Mouse (Mus musculus) ES-E14 (cell line): Measurements from ENCODE around the gene Drg1. TPM values are rescaled to one million over a fixed set of nuclear protein-coding genes. Genes with fewer than 3 reads are reported as not detected.

Experiments
- DNase-seq: peaks from one replicate; pipeline ENCODE4 v3.0.0-alpha.2; 2013; ENCODE audit warnings: low read depth, low spot score
- H3K27ac ChIP-seq: 2 replicates; pipeline ENCODE4 v1.5.1; 2012; ENCODE audit warnings: low read depth, mild to moderate bottlenecking, low read length, moderate library complexity, mixed read lengths; ENCODE audit not compliant: poor library complexity, insufficient read depth, severe bottlenecking
- H3K36me3 ChIP-seq: 2 replicates; pipeline ENCODE4 v1.6.1; 2012; ENCODE audit warnings: mild to moderate bottlenecking, low read length, moderate library complexity, mixed read lengths; ENCODE audit not compliant: control insufficient read depth, poor library complexity, insufficient read depth, severe bottlenecking
- H3K4me1 ChIP-seq, 2 experiments: fragments of 150-350 bp in 1 of 2; sonication (generic) in 1 of 2; 2 replicates each; pipeline ENCODE4 v1.6.1; 2012; ENCODE audit warnings: low read length in 2 of 2, mild to moderate bottlenecking in 1 of 2, mixed read lengths in 1 of 2; ENCODE audit not compliant: control insufficient read depth in 2 of 2, insufficient read depth in 2 of 2, poor library complexity in 1 of 2
- H3K4me3 ChIP-seq, 2 experiments: fragments of 150-350 bp in 1 of 2; sonication (generic) in 1 of 2; 2 replicates each; pipeline ENCODE4 v1.5.1; 2012; ENCODE audit warnings: low read length in 2 of 2, low read depth in 1 of 2, mild to moderate bottlenecking in 1 of 2, mixed read lengths in 1 of 2; ENCODE audit not compliant: insufficient read depth in 1 of 2, poor library complexity in 1 of 2, severe bottlenecking in 1 of 2
- H3K9ac ChIP-seq: 2 replicates; pipeline ENCODE4 v1.6.1; 2012; ENCODE audit warnings: low read depth, mild to moderate bottlenecking, low read length, mixed read lengths; ENCODE audit not compliant: poor library complexity, insufficient read depth, severe bottlenecking
- H3K9me3 ChIP-seq: fragments of 150-350 bp; sonication (generic); 2 replicates; pipeline ENCODE4 v1.6.1; 2012; ENCODE audit warnings: low read depth, mild to moderate bottlenecking, low read length; ENCODE audit not compliant: control insufficient read depth, insufficient read depth
- CHD2 ChIP-seq: IDR thresholded peaks from 2 replicates; pipeline ENCODE4 v1.6.1; 2014; ENCODE audit warnings: mild to moderate bottlenecking, low read depth, low read length, inconsistent platforms
- HCFC1 ChIP-seq: IDR thresholded peaks from 2 replicates; pipeline ENCODE4 v1.6.1; 2012; ENCODE audit warnings: low read length, inconsistent platforms, borderline replicate concordance; ENCODE audit not compliant: insufficient read depth
- MAFK ChIP-seq: IDR thresholded peaks from 2 replicates; pipeline ENCODE4 v1.6.1; 2014; ENCODE audit warnings: mild to moderate bottlenecking, low read depth, low read length, inconsistent platforms; ENCODE audit not compliant: insufficient read depth
- ZC3H11A ChIP-seq: IDR thresholded peaks from 2 replicates; pipeline ENCODE4 v1.6.1; 2012; ENCODE audit warnings: low read depth, mild to moderate bottlenecking, inconsistent platforms, low read length, borderline replicate concordance
- ZNF384 ChIP-seq: IDR thresholded peaks from 2 replicates; pipeline ENCODE4 v1.6.1; 2012; ENCODE audit warnings: low read depth, low read length, inconsistent platforms
- in situ Hi-C, 2 experiments: fragments of 600-800 bp; cut with MboI; formaldehyde crosslinking; loops; one replicate each; pipeline ENCODE4 v1.15.1; 2025; ENCODE audit warnings: low sequenced_read_pairs in 2 of 2, inconsistent platforms in 1 of 2; ENCODE audit not compliant: unreplicated experiment in 2 of 2
- total RNA-seq: library from RNA; depleted of rRNA; stranded (reverse); fragments of 300-350 nt; gene quantifications from 2 replicates; pipeline ENCODE4 v1.2.3, GENCODE M21; 2012

The Drg1 gene
- total RNA-seq, 1 experiment = 180 TPM

GRCm38 (mm10) chr11:3288521-3289301 lies 22.5 kb upstream of the Drg1 start, which contains the start of gene Patz1:
Gene Patz1, plus strand, starts transcription at chr11:3288874.
- in situ Hi-C loops = no loop called here
- TF ChIP-seq ZC3H11A (no peak), CHD2 (no peak), ZNF384 (no peak), HCFC1 (no peak), MAFK (no peak)

GRCm38 (mm10) chr11:3287921-3288320 lies 21.7 kb upstream of the Drg1 start:
- no peaks in the 10 kb centered on the region for H3K9me3 ChIP-seq
- no peak overlapping the region; the same call in 1 of the 2 replicates for H3K9ac ChIP-seq
- in situ Hi-C loops = no loop called here
- TF ChIP-seq ZC3H11A (no peak), ZNF384 (no peak), CHD2 (no peak), MAFK (no peak), HCFC1 (no peak)
- peaks cover 11% of the 10 kb centered on the region; the same call in 1 of the 2 replicates for H3K36me3 ChIP-seq
- peak overlapping the region in 1 of 2 experiments; percentile 99; a peak in 2 of 4 replicates for H3K4me3 ChIP-seq
- peaks cover 2 to 3% of the 10 kb centered on the region in 2 experiments; a peak in 2 of 4 replicates for H3K4me1 ChIP-seq
- DNase-seq = no peak
- no peak overlapping the region for H3K27ac ChIP-seq

More at GRCm38 (mm10) chr11:3288521-3289301, 22.5 kb upstream of the Drg1 start, which contains the start of gene Patz1:
- no peak for DNase-seq
- Histone ChIP-seq H3K9ac (peak within 1 kb of the TSS; percentile 98), H3K36me3 (peaks cover 15% of the 10 kb centered on the region), H3K4me1 (peaks cover 2 to 3% of the 10 kb centered on the region in 2 experiments), H3K4me3 (peak within 1 kb of the TSS; percentile 96 to 99), H3K9me3 (no peaks in the 10 kb centered on the region), H3K27ac (peak within 1 kb of the TSS; percentile 99)

- peaks cover 11% of the 10 kb centered on the region; the same call in 1 of the 2 replicates for H3K36me3 ChIP-seq
- H3K4me3 ChIP-seq = no peak overlapping the region
- no peaks in the 10 kb centered on the region for H3K9me3 ChIP-seq
- H3K27ac ChIP-seq = no peak overlapping the region
- TF ChIP-seq ZC3H11A = no peak
- no peak for TF ChIP-seq ZNF384
- DNase-seq = no peak
- no peak overlapping the region for H3K9ac ChIP-seq
- in situ Hi-C loops = no loop called here
- H3K4me1 ChIP-seq = peaks cover 2 to 3% of the 10 kb centered on the region in 2 experiments; a peak in 2 of 4 replicates
These were observed 20.9 kb upstream of the Drg1 start for GRCm38 (mm10) chr11:3287131-3287530.

GRCm38 (mm10) chr11:3285940-3286339 lies 19.7 kb upstream of the Drg1 start:
- DNase-seq = no peak
- Histone ChIP-seq H3K36me3 (peaks cover 3% of the 10 kb centered on the region; the same call in 1 of the 2 replicates), H3K27ac (no peak overlapping the region), H3K4me3 (no peak overlapping the region), H3K4me1 (peaks cover 2 to 3% of the 10 kb centered on the region in 2 experiments; a peak in 2 of 4 replicates), H3K9me3 (no peaks in the 10 kb centered on the region; the same call in 1 of the 2 replicates), H3K9ac (no peak overlapping the region)
- in situ Hi-C loops = no loop called here
- TF ChIP-seq ZC3H11A (no peak), CHD2 (no peak), HCFC1 (no peak), ZNF384 (no peak), MAFK (no peak)
